25 mouse cellular contexts compared by ENCODE assay signal in genomic region chr4:95214026-95214425, GRCm38 (mm10).
DNase-seq lines count a peak whose midpoint lies in the region; ATAC-seq and TF ChIP-seq lines count a peak whose summit lies in the region.
"Had no signal": no experiment of that assay in that cellular context is flagged by ENCODE, and none has a peak within 500 bp of the region (broad histone marks: within the 10 kb centered on the region; RNA-seq: fewer than 3 reads in every experiment).

No protein-coding gene starts in this region.

- H3K4me3 ChIP-seq in kidney, embryonic 14.5 days (ENCODE audit: low read length): no peak overlapping the region
- no peak overlapping the region for H3K4me3 ChIP-seq in bone marrow macrophage, adult 2 months (ENCODE audit: insufficient read depth, low read length)
- H3K4me3 ChIP-seq in limb, embryonic 10.5 days: no peak overlapping the region
- H3K4me3 ChIP-seq: embryonic facial prominence, embryonic 12.5 days; embryonic facial prominence, embryonic 15.5 days; gastrocnemius, adult 2 months; heart, embryonic 10.5 days; heart, embryonic 13.5 days had no signal

- no peak overlapping the region for H3K9ac ChIP-seq in kidney, embryonic 14.5 days (ENCODE audit: low read depth, low read length)
- H3K9ac ChIP-seq: embryonic facial prominence, embryonic 12.5 days; embryonic facial prominence, embryonic 15.5 days; forebrain, postnatal 0 days; heart, embryonic 13.5 days; hindbrain, embryonic 14.5 days had no signal

- H3K4me2 ChIP-seq in kidney, embryonic 14.5 days (replicated peaks; ENCODE audit: low read depth, low read length): no peak overlapping the region
- H3K4me2 ChIP-seq: embryonic facial prominence, embryonic 12.5 days; embryonic facial prominence, embryonic 15.5 days; heart, embryonic 13.5 days; hindbrain, embryonic 14.5 days had no signal

- no peak for ATAC-seq in kidney, embryonic 14.5 days (ENCODE audit: low FRiP score, low TSS enrichment)
- ATAC-seq: forebrain, embryonic 14.5 days; forebrain, postnatal 0 days; hindbrain, postnatal 0 days had no signal

- WGBS in kidney, embryonic 14.5 days: 97% methylated on average over 2 of the region's 2 CpGs
- WGBS in limb, embryonic 10.5 days: 96% methylated on average over 2 of the region's 2 CpGs

- H3K27ac ChIP-seq in kidney, embryonic 14.5 days (ENCODE audit: low read depth, low read length): no peak overlapping the region
- H3K27ac ChIP-seq in bone marrow macrophage, adult 2 months (ENCODE audit: insufficient read depth, low read depth, low read length): peak overlapping the region; percentile 93
- no peak overlapping the region for H3K27ac ChIP-seq in limb, embryonic 10.5 days
- H3K27ac ChIP-seq: embryonic facial prominence, embryonic 12.5 days; embryonic facial prominence, embryonic 15.5 days; heart, embryonic 10.5 days; heart, embryonic 13.5 days; hindbrain, embryonic 14.5 days; hindbrain, postnatal 0 days had no signal

- TF ChIP-seq POLR2A in bone marrow macrophage, adult 2 months (IDR thresholded peaks at IDR 0.05; ENCODE audit: borderline replicate concordance, low read depth, low read length): no peak

- no peaks in the 10 kb centered on the region for H3K36me3 ChIP-seq in kidney, embryonic 14.5 days (ENCODE audit: control insufficient read depth, insufficient read depth, low read length)
- H3K36me3 ChIP-seq in limb, embryonic 10.5 days: no peaks in the 10 kb centered on the region
- H3K36me3 ChIP-seq: embryonic facial prominence, embryonic 12.5 days; embryonic facial prominence, embryonic 15.5 days; heart, embryonic 10.5 days; heart, embryonic 13.5 days had no signal

- no peaks in the 10 kb centered on the region for H3K4me1 ChIP-seq in kidney, embryonic 14.5 days (ENCODE audit: control insufficient read depth, insufficient read depth, low read length)
- peaks cover 70% of the 10 kb centered on the region for H3K4me1 ChIP-seq in bone marrow macrophage, adult 2 months (ENCODE audit: control insufficient read depth, insufficient read depth, low read length)
- H3K4me1 ChIP-seq in limb, embryonic 10.5 days: 0 out of 2 replicates have a peak, but pooled peaks cover under 1% of the 10 kb centered on the region
- H3K4me1 ChIP-seq: embryonic facial prominence, embryonic 12.5 days; embryonic facial prominence, embryonic 15.5 days had no signal

- peak; percentile 26 for DNase-seq in kidney, adult 18-20 months
- DNase-seq in kidney, adult 11 months: no peak
- DNase-seq in kidney, postnatal 36 days: peak; percentile 57 to 65
- peak; percentile 21 for DNase-seq in limb, embryonic 10.5 days (ENCODE audit: low spot score)
- no peak for DNase-seq in cerebellum, postnatal 4 days (ENCODE audit: low spot score in 2 of 2)
- DNase-seq: adrenal gland, adult 2 months; adrenal gland, postnatal 14 days; cerebellum, adult 11-12 months; cerebellum, adult 8-10 months; cerebellum, postnatal 10 days; forebrain, postnatal 0 days; gastrocnemius, adult 2 months; gastrocnemius, postnatal 14 days; heart, adult 18-20 months; heart, postnatal 14 days; heart, postnatal 4 days had no signal

- H3K27me3 ChIP-seq in kidney, embryonic 14.5 days (ENCODE audit: control insufficient read depth, insufficient read depth, low read length): no peaks in the 10 kb centered on the region
- H3K27me3 ChIP-seq in limb, embryonic 10.5 days (ENCODE audit: low read depth, poor library complexity, severe bottlenecking): no peaks in the 10 kb centered on the region
- H3K27me3 ChIP-seq: embryonic facial prominence, embryonic 12.5 days; embryonic facial prominence, embryonic 15.5 days; heart, embryonic 13.5 days had no signal

- TF ChIP-seq CTCF in bone marrow macrophage, adult 2 months (IDR thresholded peaks at IDR 0.05; ENCODE audit: low read depth, low read length): no peak

- no peaks in the 10 kb centered on the region for H3K9me3 ChIP-seq in kidney, embryonic 14.5 days (ENCODE audit: control insufficient read depth, low read length)
- H3K9me3 ChIP-seq in limb, embryonic 10.5 days (replicated peaks): no peaks in the 10 kb centered on the region
- H3K9me3 ChIP-seq: embryonic facial prominence, embryonic 12.5 days; embryonic facial prominence, embryonic 15.5 days; heart, embryonic 10.5 days; heart, embryonic 13.5 days had no signal

Comparison
In these comparisons a context has a peak if more than half of its experiments do, and no peak if none do; other contexts are left out.
1. DNase-seq: peak in kidney, adult 18-20 months (single experiment), kidney, postnatal 36 days (2 of 2) and limb, embryonic 10.5 days (single experiment); none in kidney, adult 11 months (single experiment) and cerebellum, postnatal 4 days (0 of 2).